18 mouse cellular contexts compared by ENCODE assay signal in the genomic region with DNA sequence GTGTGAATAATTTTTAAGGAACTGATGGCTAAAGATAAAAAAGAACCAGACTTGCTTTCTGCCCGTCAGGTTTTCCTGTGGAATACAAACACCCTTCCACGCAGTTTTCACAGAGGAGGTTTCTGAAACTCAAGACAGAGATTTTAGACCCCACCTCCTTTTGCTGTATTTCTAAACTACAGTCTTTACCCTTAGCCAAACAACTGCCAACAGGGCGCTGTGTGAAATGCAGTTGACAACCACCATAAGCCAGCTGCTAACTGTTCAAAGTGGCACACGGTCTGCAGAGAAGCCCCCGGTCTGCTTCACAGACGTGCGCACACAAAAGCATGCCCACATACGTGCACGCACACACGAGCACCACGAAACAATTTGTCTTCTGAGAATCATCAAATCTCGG.
DNase-seq lines count a peak whose midpoint lies in the region; ATAC-seq and TF ChIP-seq lines count a peak whose summit lies in the region.
"Had no signal": no experiment of that assay in that cellular context is flagged by ENCODE, and none has a peak within 500 bp of the region (broad histone marks: within the 10 kb centered on the region; RNA-seq: fewer than 3 reads in every experiment).

No protein-coding gene starts in this region.

- no peaks in the 10 kb centered on the region for H3K27me3 ChIP-seq in forebrain, postnatal 0 days (ENCODE audit: insufficient read depth, low read length)
- no peaks in the 10 kb centered on the region for H3K27me3 ChIP-seq in forebrain, embryonic 10.5 days (ENCODE audit: poor library complexity, severe bottlenecking)
- H3K27me3 ChIP-seq in midbrain, embryonic 16.5 days (ENCODE audit: control insufficient read depth, insufficient read depth, low read depth, low read length) = no peaks in the 10 kb centered on the region
- no peaks in the 10 kb centered on the region for H3K27me3 ChIP-seq in midbrain, postnatal 0 days (ENCODE audit: insufficient read depth, low read length)
- no peaks in the 10 kb centered on the region for H3K27me3 ChIP-seq in limb, embryonic 10.5 days (ENCODE audit: low read depth, poor library complexity, severe bottlenecking)
- H3K27me3 ChIP-seq: hindbrain, embryonic 15.5 days; liver, embryonic 15.5 days; neural tube, embryonic 12.5 days had no signal

- H3K4me2 ChIP-seq in forebrain, postnatal 0 days (ENCODE audit: low read depth) = no peak overlapping the region
- no peak overlapping the region for H3K4me2 ChIP-seq in midbrain, embryonic 16.5 days (ENCODE audit: low read length)
- H3K4me2 ChIP-seq in midbrain, postnatal 0 days (ENCODE audit: low read depth, low read length, poor library complexity, severe bottlenecking) = no peak overlapping the region
- H3K4me2 ChIP-seq: heart, embryonic 11.5 days; hindbrain, embryonic 15.5 days; liver, embryonic 15.5 days; neural tube, embryonic 12.5 days had no signal

- TF ChIP-seq CTCF in forebrain, postnatal 0 days (IDR thresholded peaks at IDR 0.05; ENCODE audit: low read depth) = no peak
- no peak for TF ChIP-seq CTCF in midbrain, postnatal 0 days (IDR thresholded peaks at IDR 0.05)
- no peak for TF ChIP-seq CTCF in left cerebral cortex, adult 2 months (IDR thresholded peaks at IDR 0.05)

- H3K27ac ChIP-seq in forebrain, postnatal 0 days (ENCODE audit: low read depth, low read length) = peak overlapping the region; percentile 41
- H3K27ac ChIP-seq in forebrain, embryonic 10.5 days = no peak overlapping the region
- H3K27ac ChIP-seq in midbrain, embryonic 16.5 days (ENCODE audit: low read length) = peak overlapping the region; percentile 26; the same call in 1 of the 2 replicates
- H3K27ac ChIP-seq in midbrain, postnatal 0 days (ENCODE audit: low read depth, low read length) = no peak overlapping the region
- H3K27ac ChIP-seq in limb, embryonic 10.5 days = peak overlapping the region; percentile 73
- no peak overlapping the region for H3K27ac ChIP-seq in left cerebral cortex, adult 2 months
- H3K27ac ChIP-seq: hindbrain, embryonic 15.5 days; liver, embryonic 15.5 days; neural tube, embryonic 12.5 days; stomach, postnatal 0 days had no signal

- no peak overlapping the region for H3K4me3 ChIP-seq in forebrain, postnatal 0 days (ENCODE audit: low read depth, low read length)
- no peak overlapping the region for H3K4me3 ChIP-seq in forebrain, embryonic 10.5 days
- no peak overlapping the region for H3K4me3 ChIP-seq in midbrain, embryonic 16.5 days (ENCODE audit: low read depth, low read length)
- H3K4me3 ChIP-seq in midbrain, postnatal 0 days (ENCODE audit: low read depth, low read length) = no peak overlapping the region
- no peak overlapping the region for H3K4me3 ChIP-seq in limb, embryonic 10.5 days
- no peak overlapping the region for H3K4me3 ChIP-seq in left cerebral cortex, adult 2 months
- H3K4me3 ChIP-seq: hindbrain, embryonic 15.5 days; liver, embryonic 15.5 days; neural tube, embryonic 12.5 days had no signal

- no peaks in the 10 kb centered on the region for H3K9me3 ChIP-seq in forebrain, postnatal 0 days (ENCODE audit: low read length)
- H3K9me3 ChIP-seq in forebrain, embryonic 10.5 days = no peaks in the 10 kb centered on the region
- H3K9me3 ChIP-seq in midbrain, embryonic 16.5 days (replicated peaks; ENCODE audit: control insufficient read depth, low read length, poor library complexity, severe bottlenecking) = no peaks in the 10 kb centered on the region
- H3K9me3 ChIP-seq in midbrain, postnatal 0 days (ENCODE audit: low read length) = no peaks in the 10 kb centered on the region
- no peaks in the 10 kb centered on the region for H3K9me3 ChIP-seq in limb, embryonic 10.5 days (replicated peaks)
- H3K9me3 ChIP-seq: hindbrain, embryonic 15.5 days; liver, embryonic 15.5 days; neural tube, embryonic 12.5 days had no signal

- H3K4me1 ChIP-seq in forebrain, postnatal 0 days (ENCODE audit: insufficient read depth) = peaks cover 44% of the 10 kb centered on the region
- peaks cover 29% of the 10 kb centered on the region for H3K4me1 ChIP-seq in forebrain, embryonic 10.5 days
- peaks cover 33% of the 10 kb centered on the region for H3K4me1 ChIP-seq in midbrain, embryonic 16.5 days (ENCODE audit: control insufficient read depth, insufficient read depth, low read length)
- peaks cover 29% of the 10 kb centered on the region; the same call in 1 of the 2 replicates for H3K4me1 ChIP-seq in midbrain, postnatal 0 days (ENCODE audit: insufficient read depth, low read length)
- H3K4me1 ChIP-seq in limb, embryonic 10.5 days = peaks cover 73% of the 10 kb centered on the region

- no peak overlapping the region for H3K9ac ChIP-seq in forebrain, postnatal 0 days
- H3K9ac ChIP-seq in midbrain, embryonic 16.5 days (ENCODE audit: low read depth, low read length) = no peak overlapping the region
- H3K9ac ChIP-seq in midbrain, postnatal 0 days (replicated peaks; ENCODE audit: low read length, poor library complexity, severe bottlenecking) = no peak overlapping the region
- H3K9ac ChIP-seq: hindbrain, embryonic 15.5 days; liver, embryonic 15.5 days; neural tube, embryonic 12.5 days had no signal

- no peaks in the 10 kb centered on the region for H3K36me3 ChIP-seq in forebrain, postnatal 0 days (ENCODE audit: insufficient read depth)
- no peaks in the 10 kb centered on the region for H3K36me3 ChIP-seq in forebrain, embryonic 10.5 days (replicated peaks)
- no peaks in the 10 kb centered on the region for H3K36me3 ChIP-seq in midbrain, embryonic 16.5 days (ENCODE audit: control insufficient read depth, insufficient read depth, low read length)
- H3K36me3 ChIP-seq in midbrain, postnatal 0 days (ENCODE audit: insufficient read depth, low read length) = no peaks in the 10 kb centered on the region
- H3K36me3 ChIP-seq in limb, embryonic 10.5 days = no peaks in the 10 kb centered on the region
- H3K36me3 ChIP-seq: hindbrain, embryonic 15.5 days; liver, embryonic 15.5 days; neural tube, embryonic 12.5 days had no signal

- peak; percentile 25; the same call in 1 of the 2 replicates for ATAC-seq in forebrain, postnatal 0 days
- no peak for ATAC-seq in midbrain, embryonic 16.5 days
- ATAC-seq in midbrain, postnatal 0 days (ENCODE audit: low FRiP score) = no peak

- intact Hi-C loops in left cerebral cortex, adult 2 months (cut with DNase I) = no loop called here

- peak; percentile 47 for DNase-seq in forebrain, postnatal 0 days
- no peak for DNase-seq in forebrain, embryonic 10.5 days (ENCODE audit: extremely low spot score, low spot score)
- no peak for DNase-seq in midbrain, postnatal 0 days (ENCODE audit: low spot score)
- DNase-seq in limb, embryonic 10.5 days (ENCODE audit: low spot score) = no peak
- DNase-seq in lung, postnatal 4 days = peak; percentile 36 to 69
- DNase-seq in left cerebral cortex, adult 2 months (ENCODE audit: extremely low spot score in 1 of 2, low spot score in 2 of 2) = no peak
- no peak for DNase-seq in kidney, postnatal 25 days
- DNase-seq: adrenal gland, adult 8-10 months; cerebellum, adult 11-12 months; cerebellum, postnatal 36 days; kidney, adult 11 months; kidney, postnatal 14 days had no signal

- WGBS in forebrain, postnatal 0 days = 54% methylated on average over 12 of the region's 12 CpGs
- 93% methylated on average over 12 of the region's 12 CpGs for WGBS in forebrain, embryonic 10.5 days
- 73% methylated on average over 12 of the region's 12 CpGs for WGBS in midbrain, embryonic 16.5 days
- 62% methylated on average over 12 of the region's 12 CpGs for WGBS in midbrain, postnatal 0 days
- WGBS in limb, embryonic 10.5 days = 63% methylated on average over 12 of the region's 12 CpGs

Comparison
In these comparisons a context has a peak if more than half of its experiments do, and no peak if none do; other contexts are left out.
1. DNase-seq: peak in forebrain, postnatal 0 days (single experiment) and lung, postnatal 4 days (2 of 2); none in forebrain, embryonic 10.5 days (single experiment), midbrain, postnatal 0 days (single experiment), limb, embryonic 10.5 days (single experiment), left cerebral cortex, adult 2 months (0 of 2) and kidney, postnatal 25 days (0 of 2).
2. H3K27ac ChIP-seq: peak in forebrain, postnatal 0 days (single experiment), midbrain, embryonic 16.5 days (single experiment) and limb, embryonic 10.5 days (single experiment); none in forebrain, embryonic 10.5 days (single experiment), midbrain, postnatal 0 days (single experiment) and left cerebral cortex, adult 2 months (single experiment).